Mouse (Mus musculus) E14TG2a.4 (cell line): ENCODE results near the gene Drd5.

Source experiments
- CTCF ChIP-seq: conservative IDR thresholded peaks from 2 replicates; pipeline ENCODE4 v1.5.1; 2014; ENCODE audit warnings: low read length
- NANOG ChIP-seq: IDR thresholded peaks from 2 replicates; pipeline ENCODE4 v1.6.1; 2014; ENCODE audit warnings: borderline replicate concordance, low read length, mixed read lengths
- POU5F1 ChIP-seq: IDR thresholded peaks from 2 replicates; pipeline ENCODE4 v1.6.1; 2014; ENCODE audit warnings: low read length, borderline replicate concordance

- TF ChIP-seq CTCF (no peak), NANOG (no peak), POU5F1 (no peak)
Observed at GRCm38 (mm10) chr5:38288476-38288875, 30.7 kb upstream of the Drd5 start.
